Mouse (Mus musculus): ENCODE results near the gene 3110082I17Rik. TPM values are rescaled to one million over a fixed set of nuclear protein-coding genes. Genes with fewer than 3 reads are reported as not detected.

Gene 3110082I17Rik
- polyA plus RNA-seq, 1 experiment from 2014 or later, result 26.8 TPM

- H3K27ac ChIP-seq, result no peak overlapping the region
- H3K9ac ChIP-seq, result peak overlapping the region; percentile 83
- no peaks in the 10 kb centered on the region for H3K27me3 ChIP-seq
- H3K4me3 ChIP-seq, result peak overlapping the region; percentile 84
- peaks cover 14% of the 10 kb centered on the region for H3K4me1 ChIP-seq
- WGBS, result 63% methylated on average over 14 of the region's 14 CpGs
- peaks cover 40% of the 10 kb centered on the region for H3K36me3 ChIP-seq (ENCODE audit: poor library complexity, severe bottlenecking)
- H3K9me3 ChIP-seq (replicated peaks), result peaks cover 13% of the 10 kb centered on the region
- no peak for ATAC-seq
- peak overlapping the region; percentile 90 for H3K4me2 ChIP-seq
These were observed 23.0 kb upstream of the 3110082I17Rik start for GRCm38 (mm10) chr5:139483171-139483848.

GRCm38 (mm10) chr5:139480406-139480805, 20.1 kb upstream of the 3110082I17Rik start:
- no peaks in the 10 kb centered on the region for H3K27me3 ChIP-seq
- no peak overlapping the region for H3K4me3 ChIP-seq
- H3K4me1 ChIP-seq, result peaks cover 14% of the 10 kb centered on the region
- H3K36me3 ChIP-seq (ENCODE audit: poor library complexity, severe bottlenecking), result peaks cover 68% of the 10 kb centered on the region
- H3K4me2 ChIP-seq, result no peak overlapping the region
- H3K9ac ChIP-seq, result no peak overlapping the region
- 95% methylated on average over 10 of the region's 10 CpGs for WGBS
- no peaks in the 10 kb centered on the region for H3K9me3 ChIP-seq (replicated peaks)
- no peak overlapping the region for H3K27ac ChIP-seq
- ATAC-seq, result no peak

- Histone ChIP-seq H3K27me3 (no peaks in the 10 kb centered on the region), H3K4me3 (no peak overlapping the region), H3K9me3 (replicated peaks) (no peaks in the 10 kb centered on the region), H3K27ac (no peak overlapping the region), H3K4me1 (peaks cover 14% of the 10 kb centered on the region), H3K9ac (no peak overlapping the region), H3K36me3 (ENCODE audit: poor library complexity, severe bottlenecking) (peaks cover 81% of the 10 kb centered on the region), H3K4me2 (no peak overlapping the region)
- WGBS, result 93% methylated on average over 8 of the region's 8 CpGs
- ATAC-seq, result no peak
These were observed 18.8 kb upstream of the 3110082I17Rik start for GRCm38 (mm10) chr5:139479088-139479487.

- Histone ChIP-seq H3K27me3 (no peaks in the 10 kb centered on the region), H3K36me3 (ENCODE audit: poor library complexity, severe bottlenecking) (peaks cover 90% of the 10 kb centered on the region), H3K9ac (0 out of 2 replicates have a peak overlapping the region, but pooled peaks have one; percentile 16), H3K4me3 (no peak overlapping the region), H3K9me3 (replicated peaks) (no peaks in the 10 kb centered on the region), H3K4me2 (no peak overlapping the region), H3K27ac (no peak overlapping the region), H3K4me1 (no peaks in the 10 kb centered on the region)
- WGBS, result 78% methylated on average over 9 of the region's 9 CpGs
- no peak for ATAC-seq
These were observed 14.4 kb upstream of the 3110082I17Rik start for GRCm38 (mm10) chr5:139474741-139475140.

GRCm38 (mm10) chr5:139467998-139468397, 7.7 kb upstream of the 3110082I17Rik start:
- Histone ChIP-seq H3K27me3 (no peaks in the 10 kb centered on the region), H3K4me1 (no peaks in the 10 kb centered on the region), H3K36me3 (ENCODE audit: poor library complexity, severe bottlenecking) (peaks cover 23% of the 10 kb centered on the region), H3K9me3 (replicated peaks) (no peaks in the 10 kb centered on the region), H3K9ac (no peak overlapping the region), H3K4me3 (no peak overlapping the region), H3K27ac (no peak overlapping the region), H3K4me2 (no peak overlapping the region)
- WGBS, result 48% methylated on average over 5 of the region's 5 CpGs
- ATAC-seq, result no peak

- no peaks in the 10 kb centered on the region for H3K9me3 ChIP-seq (replicated peaks)
- no peaks in the 10 kb centered on the region for H3K4me1 ChIP-seq
- ATAC-seq, result no peak
- H3K9ac ChIP-seq, result no peak overlapping the region
- H3K27me3 ChIP-seq, result no peaks in the 10 kb centered on the region
- no peak overlapping the region for H3K27ac ChIP-seq
- WGBS, result 70% methylated on average over 4 of the region's 4 CpGs
- H3K4me2 ChIP-seq, result no peak overlapping the region
- H3K36me3 ChIP-seq (ENCODE audit: poor library complexity, severe bottlenecking), result peaks cover 11% of the 10 kb centered on the region
- H3K4me3 ChIP-seq, result no peak overlapping the region
These were observed 6.5 kb upstream of the 3110082I17Rik start for GRCm38 (mm10) chr5:139466801-139467200.

- H3K9me3 ChIP-seq (replicated peaks), result no peaks in the 10 kb centered on the region
- no peak overlapping the region for H3K9ac ChIP-seq
- H3K27me3 ChIP-seq, result no peaks in the 10 kb centered on the region
- H3K36me3 ChIP-seq (ENCODE audit: poor library complexity, severe bottlenecking), result peaks cover 7% of the 10 kb centered on the region
- H3K4me2 ChIP-seq, result no peak overlapping the region
- H3K4me3 ChIP-seq, result no peak overlapping the region
- 65% methylated on average over 2 of the region's 2 CpGs for WGBS
- ATAC-seq, result no peak
- H3K27ac ChIP-seq, result no peak overlapping the region
- H3K4me1 ChIP-seq, result no peaks in the 10 kb centered on the region
These were observed 6.0 kb upstream of the 3110082I17Rik start for GRCm38 (mm10) chr5:139466373-139466772.

- no peak overlapping the region for H3K27ac ChIP-seq
- H3K27me3 ChIP-seq, result no peaks in the 10 kb centered on the region
- ATAC-seq, result no peak
- H3K9me3 ChIP-seq (replicated peaks), result no peaks in the 10 kb centered on the region
- no peaks in the 10 kb centered on the region for H3K36me3 ChIP-seq (ENCODE audit: poor library complexity, severe bottlenecking)
- H3K9ac ChIP-seq, result no peak overlapping the region
- no peak overlapping the region for H3K4me2 ChIP-seq
- WGBS, result 76% methylated on average over 4 of the region's 4 CpGs
- peaks cover 5% of the 10 kb centered on the region for H3K4me1 ChIP-seq
- no peak overlapping the region for H3K4me3 ChIP-seq
These were observed 4.5 kb upstream of the 3110082I17Rik start for GRCm38 (mm10) chr5:139464874-139465273.

GRCm38 (mm10) chr5:139459938-139460337, 389 bp downstream of the 3110082I17Rik start:
- peak overlapping the region; percentile 63 for H3K9ac ChIP-seq
- peak overlapping the region; percentile 62 for H3K4me3 ChIP-seq
- peaks cover 14% of the 10 kb centered on the region for H3K4me1 ChIP-seq
- no peak overlapping the region for H3K27ac ChIP-seq
- no peaks in the 10 kb centered on the region for H3K27me3 ChIP-seq
- H3K4me2 ChIP-seq, result peak overlapping the region; percentile 80
- 7% methylated on average over 10 of the region's 10 CpGs for WGBS
- peaks cover 7% of the 10 kb centered on the region for H3K36me3 ChIP-seq (ENCODE audit: poor library complexity, severe bottlenecking)
- H3K9me3 ChIP-seq (replicated peaks), result no peaks in the 10 kb centered on the region
- ATAC-seq, result peak; percentile 42; the same call in 1 of the 2 replicates

- Histone ChIP-seq H3K4me2 (no peak overlapping the region), H3K9me3 (replicated peaks) (no peaks in the 10 kb centered on the region), H3K4me1 (peaks cover 14% of the 10 kb centered on the region), H3K9ac (no peak overlapping the region), H3K27ac (no peak overlapping the region), H3K4me3 (no peak overlapping the region), H3K27me3 (no peaks in the 10 kb centered on the region), H3K36me3 (ENCODE audit: poor library complexity, severe bottlenecking) (peaks cover 25% of the 10 kb centered on the region)
- no peak for ATAC-seq
- WGBS, result 91% methylated on average over 8 of the region's 8 CpGs
These were observed 3.1 kb downstream of the 3110082I17Rik start for GRCm38 (mm10) chr5:139457241-139457640.

GRCm38 (mm10) chr5:139455166-139455565, 5.2 kb downstream of the 3110082I17Rik start:
- H3K4me2 ChIP-seq, result no peak overlapping the region
- peaks cover 25% of the 10 kb centered on the region for H3K36me3 ChIP-seq (ENCODE audit: poor library complexity, severe bottlenecking)
- 95% methylated on average over 12 of the region's 12 CpGs for WGBS
- no peak overlapping the region for H3K4me3 ChIP-seq
- H3K27ac ChIP-seq, result no peak overlapping the region
- no peak for ATAC-seq
- H3K9me3 ChIP-seq (replicated peaks), result no peaks in the 10 kb centered on the region
- peaks cover 12% of the 10 kb centered on the region for H3K4me1 ChIP-seq
- H3K27me3 ChIP-seq, result no peaks in the 10 kb centered on the region
- no peak overlapping the region for H3K9ac ChIP-seq

- 87% methylated on average over 10 of the region's 10 CpGs for whole genome bisulfite sequencing
- Histone ChIP-seq H3K36me3 (ENCODE audit: poor library complexity, severe bottlenecking) (peaks cover 25% of the 10 kb centered on the region), H3K4me1 (peaks cover 12% of the 10 kb centered on the region; the same call in 1 of the 2 replicates), H3K9ac (no peak overlapping the region), H3K27me3 (no peaks in the 10 kb centered on the region), H3K27ac (no peak overlapping the region), H3K4me2 (no peak overlapping the region), H3K4me3 (no peak overlapping the region), H3K9me3 (replicated peaks) (no peaks in the 10 kb centered on the region)
- no peak for ATAC-seq
These were observed 7.3 kb downstream of the 3110082I17Rik start for GRCm38 (mm10) chr5:139453031-139453430.

GRCm38 (mm10) chr5:139449926-139450325, 10.4 kb downstream of the 3110082I17Rik start:
- Histone ChIP-seq H3K4me2 (no peak overlapping the region), H3K27ac (peak overlapping the region; percentile 33), H3K4me1 (peaks cover 12% of the 10 kb centered on the region; the same call in 1 of the 2 replicates), H3K4me3 (no peak overlapping the region), H3K9ac (peak overlapping the region; percentile 37; the same call in 1 of the 2 replicates), H3K9me3 (replicated peaks) (no peaks in the 10 kb centered on the region), H3K36me3 (ENCODE audit: poor library complexity, severe bottlenecking) (peaks cover 18% of the 10 kb centered on the region; the same call in 1 of the 2 replicates), H3K27me3 (no peaks in the 10 kb centered on the region)
- ATAC-seq, result no peak
- WGBS, result 52% methylated on average over 4 of the region's 4 CpGs

Measured in forebrain, embryonic 13.5 days (tissue).